Mouse (Mus musculus): ENCODE measurements at regions not wholly inside any gene's neighbourhood (a gene's known extent, or its start where the extent isn't known, plus 50 kb on each side); places are given as distances from the start of the nearest gene placed in this dataset.

- H3K4me2 ChIP-seq (ENCODE audit: low read depth, low read length): no peak overlapping the region
- 84% methylated on average over 9 of the region's 9 CpGs for WGBS
These were observed 108.0 kb upstream of the Rbm19 start for GRCm38 (mm10) chr5:120008306-120008705.

GRCm38 (mm10) chr5:120015417-120015816 lies 100.8 kb upstream of the Rbm19 start:
- H3K27me3 ChIP-seq (ENCODE audit: control insufficient read depth, insufficient read depth, low read length): peaks cover 35% of the 10 kb centered on the region
- WGBS: 9% methylated on average over 10 of the region's 10 CpGs
- H3K36me3 ChIP-seq (replicated peaks; ENCODE audit: control insufficient read depth, insufficient read depth, low read length): no peaks in the 10 kb centered on the region
- ATAC-seq (ENCODE audit: insufficient read depth, low read depth) (peak; percentile 72), DNase-seq (ENCODE audit: low spot score) (peak; percentile 9)
- H3K4me2 ChIP-seq (ENCODE audit: low read depth, low read length): no peak overlapping the region
- TF ChIP-seq CTCF (IDR thresholded peaks at IDR 0.05; ENCODE audit: low read depth) (peak; percentile 26; the same call in 1 of the 2 replicates), EP300 (IDR thresholded peaks at IDR 0.05; ENCODE audit: low read depth) (no peak)
- no peak overlapping the region for H3K27ac ChIP-seq (ENCODE audit: low read depth)
- H3K9me3 ChIP-seq (replicated peaks; ENCODE audit: control insufficient read depth, low read length): no peaks in the 10 kb centered on the region
- no peak overlapping the region for H3K9ac ChIP-seq (replicated peaks; ENCODE audit: low read depth, low read length)
- peaks cover 5% of the 10 kb centered on the region; the same call in 1 of the 2 replicates for H3K4me1 ChIP-seq (ENCODE audit: control insufficient read depth, insufficient read depth)
- H3K4me3 ChIP-seq (ENCODE audit: low read depth, low read length): no peak overlapping the region

More at GRCm38 (mm10) chr5:120008306-120008705, 108.0 kb upstream of the Rbm19 start:
- TF ChIP-seq EP300 (IDR thresholded peaks at IDR 0.05; ENCODE audit: low read depth): no peak
- TF ChIP-seq CTCF (IDR thresholded peaks at IDR 0.05; ENCODE audit: low read depth): no peak
- Histone ChIP-seq H3K27me3 (ENCODE audit: control insufficient read depth, insufficient read depth, low read length) (peaks cover 4% of the 10 kb centered on the region; the same call in 1 of the 2 replicates), H3K9me3 (replicated peaks; ENCODE audit: control insufficient read depth, low read length) (peaks cover 15% of the 10 kb centered on the region; the same call in 1 of the 2 replicates), H3K9ac (replicated peaks; ENCODE audit: low read depth, low read length) (no peak overlapping the region), H3K4me3 (ENCODE audit: low read depth, low read length) (no peak overlapping the region), H3K36me3 (replicated peaks; ENCODE audit: control insufficient read depth, insufficient read depth, low read length) (no peaks in the 10 kb centered on the region), H3K27ac (ENCODE audit: low read depth) (no peak overlapping the region), H3K4me1 (ENCODE audit: control insufficient read depth, insufficient read depth) (no peaks in the 10 kb centered on the region)
- ATAC-seq (ENCODE audit: insufficient read depth, low read depth): no peak
- no peak for DNase-seq (ENCODE audit: low spot score)

DNA sequence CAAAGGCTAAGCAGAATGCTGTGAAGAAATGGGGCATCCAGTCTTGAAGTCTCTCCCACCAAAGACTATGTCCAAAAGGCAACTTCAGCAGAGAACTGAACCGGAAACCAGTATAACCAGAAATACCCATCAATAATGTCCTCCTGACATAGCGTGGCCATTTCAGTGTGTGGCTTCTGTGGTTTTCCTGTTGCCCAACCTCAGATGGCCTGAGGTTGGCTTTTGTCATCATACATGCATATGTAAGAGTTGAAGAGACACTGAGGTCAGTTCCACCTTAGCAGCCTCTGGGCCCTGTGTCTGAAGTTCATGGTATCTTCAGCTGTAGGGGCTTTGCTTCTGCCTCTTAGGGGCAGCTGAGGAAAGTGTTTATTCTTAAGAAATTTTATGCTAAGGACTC lies 98.1 kb upstream of the Rbm19 start:
- TF ChIP-seq EP300 (IDR thresholded peaks at IDR 0.05; ENCODE audit: low read depth) (no peak), CTCF (IDR thresholded peaks at IDR 0.05; ENCODE audit: low read depth) (no peak)
- no peak overlapping the region for H3K9ac ChIP-seq (replicated peaks; ENCODE audit: low read depth, low read length)
- H3K4me3 ChIP-seq (ENCODE audit: low read depth, low read length): no peak overlapping the region
- H3K4me2 ChIP-seq (ENCODE audit: low read depth, low read length): no peak overlapping the region
- peaks cover 11% of the 10 kb centered on the region; the same call in 1 of the 2 replicates for H3K4me1 ChIP-seq (ENCODE audit: control insufficient read depth, insufficient read depth)
- H3K9me3 ChIP-seq (replicated peaks; ENCODE audit: control insufficient read depth, low read length): no peaks in the 10 kb centered on the region
- no peaks in the 10 kb centered on the region for H3K36me3 ChIP-seq (replicated peaks; ENCODE audit: control insufficient read depth, insufficient read depth, low read length)
- WGBS: 84% methylated on average over 2 of the region's 2 CpGs
- DNase-seq (ENCODE audit: low spot score): no peak
- peaks cover 31% of the 10 kb centered on the region for H3K27me3 ChIP-seq (ENCODE audit: control insufficient read depth, insufficient read depth, low read length)
- no peak for ATAC-seq (ENCODE audit: insufficient read depth, low read depth)
- no peak overlapping the region for H3K27ac ChIP-seq (ENCODE audit: low read depth)

- Histone ChIP-seq H3K27ac (ENCODE audit: low read depth) (no peak overlapping the region), H3K4me2 (ENCODE audit: low read depth, low read length) (no peak overlapping the region), H3K27me3 (ENCODE audit: control insufficient read depth, insufficient read depth, low read length) (peaks cover 31% of the 10 kb centered on the region; the same call in 1 of the 2 replicates), H3K4me1 (ENCODE audit: control insufficient read depth, insufficient read depth) (peaks cover 9% of the 10 kb centered on the region; the same call in 1 of the 2 replicates), H3K4me3 (ENCODE audit: low read depth, low read length) (no peak overlapping the region), H3K9me3 (replicated peaks; ENCODE audit: control insufficient read depth, low read length) (no peaks in the 10 kb centered on the region), H3K9ac (replicated peaks; ENCODE audit: low read depth, low read length) (no peak overlapping the region), H3K36me3 (replicated peaks; ENCODE audit: control insufficient read depth, insufficient read depth, low read length) (no peaks in the 10 kb centered on the region)
- DNase-seq (ENCODE audit: low spot score) (peak; percentile 26), ATAC-seq (ENCODE audit: insufficient read depth, low read depth) (peak; percentile 75)
- 47% methylated on average over 5 of the region's 5 CpGs for WGBS
- TF ChIP-seq CTCF (IDR thresholded peaks at IDR 0.05; ENCODE audit: low read depth) (no peak), EP300 (IDR thresholded peaks at IDR 0.05; ENCODE audit: low read depth) (no peak)
These were observed 95.5 kb upstream of the Rbm19 start for GRCm38 (mm10) chr5:120020748-120021147.

- H3K27me3 ChIP-seq (ENCODE audit: control insufficient read depth, insufficient read depth, low read length): peaks cover 21% of the 10 kb centered on the region; the same call in 1 of the 2 replicates
- no peaks in the 10 kb centered on the region for H3K9me3 ChIP-seq (replicated peaks; ENCODE audit: control insufficient read depth, low read length)
- no peak for DNase-seq (ENCODE audit: low spot score)
- TF ChIP-seq CTCF (IDR thresholded peaks at IDR 0.05; ENCODE audit: low read depth) (no peak), EP300 (IDR thresholded peaks at IDR 0.05; ENCODE audit: low read depth) (no peak)
- no peak overlapping the region for H3K27ac ChIP-seq (ENCODE audit: low read depth)
- 96% methylated on average over 5 of the region's 5 CpGs for WGBS
- no peak overlapping the region for H3K4me2 ChIP-seq (ENCODE audit: low read depth, low read length)
- ATAC-seq (ENCODE audit: insufficient read depth, low read depth): no peak
- H3K36me3 ChIP-seq (replicated peaks; ENCODE audit: control insufficient read depth, insufficient read depth, low read length): no peaks in the 10 kb centered on the region
- H3K4me1 ChIP-seq (ENCODE audit: control insufficient read depth, insufficient read depth): peaks cover 9% of the 10 kb centered on the region; the same call in 1 of the 2 replicates
- no peak overlapping the region for H3K9ac ChIP-seq (replicated peaks; ENCODE audit: low read depth, low read length)
- H3K4me3 ChIP-seq (ENCODE audit: low read depth, low read length): no peak overlapping the region
These were observed 94.0 kb upstream of the Rbm19 start for GRCm38 (mm10) chr5:120022276-120022675.

DNA sequence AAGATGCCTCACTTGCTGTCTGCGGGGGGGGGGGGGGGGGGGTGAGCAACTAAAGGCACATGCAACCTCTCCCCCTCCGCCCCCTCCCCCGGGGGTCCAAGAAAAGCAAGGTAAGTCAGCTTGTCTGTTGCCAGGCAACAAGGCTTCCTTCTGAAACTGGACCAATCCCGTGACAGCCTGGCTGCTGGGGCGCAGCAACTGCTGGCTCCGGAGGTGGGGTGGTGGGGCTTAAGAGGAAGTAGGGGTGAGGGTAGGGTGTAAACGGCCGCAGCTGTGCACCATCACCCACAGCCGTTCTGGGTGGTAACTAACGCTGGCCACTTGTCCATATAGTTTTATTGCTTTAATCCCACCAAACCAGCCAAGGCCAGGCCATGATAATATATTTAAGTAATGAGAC lies 92.2 kb upstream of the Rbm19 start:
- no peak overlapping the region for H3K4me2 ChIP-seq (ENCODE audit: low read depth, low read length)
- H3K36me3 ChIP-seq (replicated peaks; ENCODE audit: control insufficient read depth, insufficient read depth, low read length): no peaks in the 10 kb centered on the region
- H3K9ac ChIP-seq (replicated peaks; ENCODE audit: low read depth, low read length): no peak overlapping the region
- peaks cover 9% of the 10 kb centered on the region; the same call in 1 of the 2 replicates for H3K4me1 ChIP-seq (ENCODE audit: control insufficient read depth, insufficient read depth)
- H3K27me3 ChIP-seq (ENCODE audit: control insufficient read depth, insufficient read depth, low read length): 0 out of 2 replicates have a peak, but pooled peaks cover 6% of the 10 kb centered on the region
- H3K27ac ChIP-seq (ENCODE audit: low read depth): no peak overlapping the region
- 9% methylated on average over 9 of the region's 10 CpGs for WGBS
- H3K9me3 ChIP-seq (replicated peaks; ENCODE audit: control insufficient read depth, low read length): no peaks in the 10 kb centered on the region
- TF ChIP-seq EP300 (IDR thresholded peaks at IDR 0.05; ENCODE audit: low read depth): no peak
- no peak for TF ChIP-seq CTCF (IDR thresholded peaks at IDR 0.05; ENCODE audit: low read depth)
- DNase-seq (ENCODE audit: low spot score): no peak
- no peak overlapping the region for H3K4me3 ChIP-seq (ENCODE audit: low read depth, low read length)
- no peak for ATAC-seq (ENCODE audit: insufficient read depth, low read depth)

Data from heart, postnatal 0 days (tissue).